Mouse (Mus musculus) lung, adult 2 months (tissue): ENCODE results near the gene C1galt1. TPM values are rescaled to one million over a fixed set of nuclear protein-coding genes. Genes with fewer than 3 reads are reported as not detected.

ENCODE experiments used
- DNase-seq: peaks from one replicate; pipeline ENCODE4 v3.0.0; 2022
- H3K4me1 ChIP-seq: fragments of 200-500 bp; 2 replicates; pipeline ENCODE4 v1.6.1; 2011; ENCODE audit warnings: low read length; ENCODE audit not compliant: control insufficient read depth, insufficient read depth
- H3K4me3 ChIP-seq: fragments of 200-500 bp; replicated peaks from 2 replicates; pipeline ENCODE3; 2011; ENCODE audit warnings: low read depth, mild to moderate bottlenecking, control low read depth, low read length; ENCODE audit errors: extremely low read depth
- CTCF ChIP-seq: fragments of 200-500 bp; IDR thresholded peaks from 2 replicates; pipeline ENCODE4 v1.5.1; 2011; ENCODE audit warnings: mild to moderate bottlenecking, low read length, control low read depth; ENCODE audit not compliant: insufficient read depth
- POLR2A ChIP-seq: fragments of 200-500 bp; IDR thresholded peaks from 2 replicates; pipeline ENCODE4 v1.6.1; 2011; ENCODE audit warnings: low read depth, mild to moderate bottlenecking, control low read depth, low read length, borderline replicate concordance; ENCODE audit errors: extremely low read depth
- WGBS: fragments of 180-500 bp; shearing (Covaris S2); methylation state at CpG from one replicate; pipeline ENCODE4 v1.1.7; 2018; 5-methylcytosine and 5-hydroxymethylcytosine counted together
- polyA plus RNA-seq: library from polyadenylated mRNA; depleted of rRNA; stranded (reverse); fragments of >200 nt; gene quantifications from 2 replicates; pipeline ENCODE4 v1.2.3, GENCODE M21; 2012

Gene C1galt1
- polyA plus RNA-seq, 1 experiment, result 5.6 TPM

GRCm38 (mm10) chr6:7844412-7844801, 235 bp upstream of the C1galt1 start:
- 0 out of 2 replicates have a peak, but pooled peaks have one; percentile 14 for TF ChIP-seq CTCF
- no peak for TF ChIP-seq POLR2A
- under 1% methylated on average over 33 of the region's 33 CpGs for WGBS
- Histone ChIP-seq H3K4me1 (peaks cover 15% of the 10 kb centered on the region), H3K4me3 (peak overlapping the region; percentile 81)
- DNase-seq, result peak; percentile 97

- Histone ChIP-seq H3K4me3 (peak overlapping the region; percentile 81), H3K4me1 (peaks cover 15% of the 10 kb centered on the region)
- no peak for DNase-seq
- TF ChIP-seq POLR2A (no peak), CTCF (no peak)
- 3% methylated on average over 6 of the region's 6 CpGs for WGBS
These were observed 1.0 kb downstream of the C1galt1 start for GRCm38 (mm10) chr6:7845680-7846017.

- TF ChIP-seq CTCF (no peak), POLR2A (no peak)
- 58% methylated on average over 8 of the region's 8 CpGs for WGBS
- peak overlapping the region; percentile 33 for H3K4me3 ChIP-seq
These were observed 2.2 kb downstream of the C1galt1 start for GRCm38 (mm10) chr6:7846726-7847439.

GRCm38 (mm10) chr6:7847890-7848508, 3.4 kb downstream of the C1galt1 start:
- no peak for DNase-seq
- no peak for TF ChIP-seq POLR2A
- TF ChIP-seq CTCF, result no peak
- H3K4me1 ChIP-seq, result peaks cover 15% of the 10 kb centered on the region
- 29% methylated on average over 6 of the region's 6 CpGs for WGBS
- no peak overlapping the region for H3K4me3 ChIP-seq

More at GRCm38 (mm10) chr6:7846726-7847439, 2.2 kb downstream of the C1galt1 start:
- no peak for DNase-seq
- H3K4me1 ChIP-seq, result peaks cover 15% of the 10 kb centered on the region

- WGBS, result 65% methylated on average over 9 of the region's 9 CpGs
- Histone ChIP-seq H3K4me1 (peaks cover 15% of the 10 kb centered on the region), H3K4me3 (no peak overlapping the region)
- TF ChIP-seq CTCF, result no peak
- TF ChIP-seq POLR2A, result no peak
- no peak for DNase-seq
These were observed 4.1 kb downstream of the C1galt1 start for GRCm38 (mm10) chr6:7848714-7849113.

GRCm38 (mm10) chr6:7851036-7851435, 6.4 kb downstream of the C1galt1 start:
- 85% methylated on average over 2 of the region's 2 CpGs for WGBS
- TF ChIP-seq POLR2A (no peak), CTCF (no peak)
- no peak for DNase-seq
- no peak overlapping the region for H3K4me3 ChIP-seq
- peaks cover 15% of the 10 kb centered on the region for H3K4me1 ChIP-seq

GRCm38 (mm10) chr6:7852919-7853318, 8.3 kb downstream of the C1galt1 start:
- 43% methylated on average over 1 of the region's 1 CpGs for WGBS
- DNase-seq, result no peak
- no peak overlapping the region for H3K4me3 ChIP-seq
- H3K4me1 ChIP-seq, result peaks cover 18% of the 10 kb centered on the region
- TF ChIP-seq CTCF, result no peak

- Histone ChIP-seq H3K4me3 (no peak overlapping the region), H3K4me1 (peaks cover 16% of the 10 kb centered on the region)
- WGBS, result 81% methylated on average over 3 of the region's 3 CpGs
- DNase-seq, result no peak
- no peak for TF ChIP-seq CTCF
- TF ChIP-seq POLR2A, result no peak
These were observed 8.8 kb downstream of the C1galt1 start for GRCm38 (mm10) chr6:7853461-7853860.

- peak; percentile 60 for TF ChIP-seq CTCF
- no peak for TF ChIP-seq POLR2A
- WGBS, result 50% methylated on average over 5 of the region's 5 CpGs
- DNase-seq, result peak; percentile 41
These were observed 12.1 kb downstream of the C1galt1 start for GRCm38 (mm10) chr6:7856682-7857290.

More at GRCm38 (mm10) chr6:7856682-7857290, 12.1 kb downstream of the C1galt1 start:
- Histone ChIP-seq H3K4me1 (peaks cover 11% of the 10 kb centered on the region), H3K4me3 (no peak overlapping the region)
